Mouse (Mus musculus): ENCODE measurements around the gene Hspa12a.

DNA sequence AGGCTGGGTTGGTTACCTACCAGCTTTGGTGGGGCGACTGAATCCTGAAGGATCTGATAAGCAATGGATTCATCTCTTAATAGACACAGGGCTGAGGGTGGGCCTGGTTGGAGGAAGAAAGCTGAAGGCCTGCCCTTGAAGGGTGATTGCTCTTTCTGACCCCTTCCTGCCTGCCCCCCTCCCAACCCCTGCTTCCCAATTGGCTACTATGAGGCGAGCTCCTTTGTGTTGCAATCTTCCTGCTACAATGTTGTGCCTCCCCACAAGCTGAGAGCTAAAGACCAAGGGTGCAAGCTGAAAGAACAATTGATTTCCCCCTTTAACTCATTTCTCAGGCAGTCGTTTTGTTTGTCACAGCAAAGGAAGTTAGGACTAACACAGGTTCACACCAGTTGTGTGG lies 88.6 kb downstream of the Hspa12a start:
- no peak for TF ChIP-seq CTCF (IDR thresholded peaks at IDR 0.05; ENCODE audit: low read depth)
- no peak for TF ChIP-seq EP300 (IDR thresholded peaks at IDR 0.05; ENCODE audit: low read depth)
